Mouse (Mus musculus): ENCODE data around the gene Upf3b. TPM values are rescaled to one million over a fixed set of nuclear protein-coding genes. Genes with fewer than 3 reads are reported as not detected.
A peak's percentile ranks its signal among the peaks of the same experiment; 100 is the strongest.
"Not testable (repeated sequence)": the region's sequence is repeated elsewhere in the genome, so short reads cannot be mapped to it uniquely, and the experiment has no call there.

Upf3b gene
- polyA plus RNA-seq, 1 experiment: 20.0 TPM

DNA sequence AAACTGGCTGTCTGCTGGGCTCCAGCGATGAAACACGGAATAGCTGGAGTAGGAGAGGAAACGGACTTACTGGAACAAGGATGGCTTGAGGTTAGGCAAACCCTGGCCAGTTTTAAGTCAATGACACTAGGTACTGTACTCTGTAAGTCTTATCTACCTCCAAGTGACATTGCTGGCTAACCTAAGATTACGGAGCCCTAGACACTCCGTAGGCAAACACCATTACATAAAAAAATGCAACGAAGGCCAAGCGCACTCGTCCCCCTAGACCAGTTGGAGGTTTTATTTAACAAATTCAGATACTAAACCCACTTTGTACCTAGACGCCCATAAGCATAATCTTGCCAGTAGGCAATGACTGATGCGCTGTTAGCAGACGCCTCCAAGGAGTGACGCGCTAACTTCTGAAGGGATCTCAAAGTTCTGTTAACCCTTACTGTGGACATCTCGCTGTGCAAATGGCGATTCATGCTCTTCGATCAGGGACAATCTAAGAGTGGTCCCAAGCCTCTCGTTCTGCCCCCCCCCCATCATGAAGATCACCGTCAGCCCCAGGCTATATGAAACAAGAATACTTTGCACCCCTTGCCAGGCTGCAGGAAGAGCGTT, 25.7 kb downstream of the Upf3b start:
- no peak overlapping the region for H3K27ac ChIP-seq (ENCODE audit: insufficient read depth, low read length)
- H3K4me1 ChIP-seq (ENCODE audit: control insufficient read depth, insufficient read depth, low read length): no peaks in the 10 kb centered on the region
- no peak for TF ChIP-seq CTCF (IDR thresholded peaks at IDR 0.05; ENCODE audit: extremely low read depth, insufficient read depth, low read length)
- no peak for TF ChIP-seq POLR2A (IDR thresholded peaks at IDR 0.05; ENCODE audit: extremely low read depth, insufficient read depth, low read length)
- peak overlapping the region; percentile 84 for H3K4me3 ChIP-seq (ENCODE audit: insufficient read depth, low read length)

DNA sequence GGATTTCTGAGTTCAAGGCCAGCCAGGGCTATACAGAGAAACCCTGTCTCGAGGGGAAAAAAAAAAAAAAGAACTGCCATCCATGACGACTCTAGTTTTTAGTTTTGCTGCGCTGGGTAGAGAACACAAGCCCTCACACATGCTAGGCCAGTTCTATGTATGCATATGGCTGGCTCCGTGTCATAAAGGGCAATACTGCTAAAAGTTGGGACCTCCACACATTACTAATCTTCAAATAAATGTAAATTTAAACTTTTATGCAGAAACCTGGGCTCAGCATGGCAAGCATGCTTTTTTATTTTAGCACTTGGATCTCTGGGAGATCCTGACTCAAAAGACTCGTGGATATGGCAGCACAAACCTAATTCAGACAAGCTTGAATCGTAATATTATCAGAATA, 28.9 kb downstream of the Upf3b start:
- TF ChIP-seq CTCF (IDR thresholded peaks at IDR 0.05; ENCODE audit: extremely low read depth, insufficient read depth, low read length): no peak
- Histone ChIP-seq H3K27ac (ENCODE audit: insufficient read depth, low read length) (no peak overlapping the region), H3K4me1 (ENCODE audit: control insufficient read depth, insufficient read depth, low read length) (no peaks in the 10 kb centered on the region), H3K4me3 (ENCODE audit: insufficient read depth, low read length) (no peak overlapping the region)

GRCm38 (mm10) chrX:37080345-37080744, 29.8 kb downstream of the Upf3b start:
- H3K4me3 ChIP-seq (ENCODE audit: insufficient read depth, low read length); H3K27ac ChIP-seq (ENCODE audit: insufficient read depth, low read length); H3K4me1 ChIP-seq (ENCODE audit: control insufficient read depth, insufficient read depth, low read length): not testable (repeated sequence)

- Histone ChIP-seq H3K4me3 (ENCODE audit: insufficient read depth, low read length) (no peak overlapping the region), H3K27ac (ENCODE audit: insufficient read depth, low read length) (no peak overlapping the region), H3K4me1 (ENCODE audit: control insufficient read depth, insufficient read depth, low read length) (no peaks in the 10 kb centered on the region)
- TF ChIP-seq POLR2A (IDR thresholded peaks at IDR 0.05; ENCODE audit: extremely low read depth, insufficient read depth, low read length) (no peak), CTCF (IDR thresholded peaks at IDR 0.05; ENCODE audit: extremely low read depth, insufficient read depth, low read length) (no peak)
Observed at GRCm38 (mm10) chrX:37076651-37077050, 33.5 kb downstream of the Upf3b start.

GRCm38 (mm10) chrX:37074262-37074892, 35.7 kb downstream of the Upf3b start:
- no peak overlapping the region for H3K4me3 ChIP-seq (ENCODE audit: insufficient read depth, low read length)
- TF ChIP-seq CTCF (IDR thresholded peaks at IDR 0.05; ENCODE audit: extremely low read depth, insufficient read depth, low read length) (peak; percentile 68), POLR2A (IDR thresholded peaks at IDR 0.05; ENCODE audit: extremely low read depth, insufficient read depth, low read length) (no peak)
- no peak overlapping the region for H3K27ac ChIP-seq (ENCODE audit: insufficient read depth, low read length)
- no peaks in the 10 kb centered on the region for H3K4me1 ChIP-seq (ENCODE audit: control insufficient read depth, insufficient read depth, low read length)

- Histone ChIP-seq H3K27ac (ENCODE audit: insufficient read depth, low read length) (no peak overlapping the region), H3K4me3 (ENCODE audit: insufficient read depth, low read length) (no peak overlapping the region), H3K4me1 (ENCODE audit: control insufficient read depth, insufficient read depth, low read length) (no peaks in the 10 kb centered on the region)
- no peak for TF ChIP-seq CTCF (IDR thresholded peaks at IDR 0.05; ENCODE audit: extremely low read depth, insufficient read depth, low read length)
- TF ChIP-seq POLR2A (IDR thresholded peaks at IDR 0.05; ENCODE audit: extremely low read depth, insufficient read depth, low read length): no peak
Observed at GRCm38 (mm10) chrX:37068766-37069165, 41.4 kb downstream of the Upf3b start.

GRCm38 (mm10) chrX:37067299-37067698, 42.8 kb downstream of the Upf3b start:
- Histone ChIP-seq H3K27ac (ENCODE audit: insufficient read depth, low read length) (no peak overlapping the region), H3K4me3 (ENCODE audit: insufficient read depth, low read length) (no peak overlapping the region), H3K4me1 (ENCODE audit: control insufficient read depth, insufficient read depth, low read length) (no peaks in the 10 kb centered on the region)
- TF ChIP-seq CTCF (IDR thresholded peaks at IDR 0.05; ENCODE audit: extremely low read depth, insufficient read depth, low read length) (no peak), POLR2A (IDR thresholded peaks at IDR 0.05; ENCODE audit: extremely low read depth, insufficient read depth, low read length) (no peak)

DNA sequence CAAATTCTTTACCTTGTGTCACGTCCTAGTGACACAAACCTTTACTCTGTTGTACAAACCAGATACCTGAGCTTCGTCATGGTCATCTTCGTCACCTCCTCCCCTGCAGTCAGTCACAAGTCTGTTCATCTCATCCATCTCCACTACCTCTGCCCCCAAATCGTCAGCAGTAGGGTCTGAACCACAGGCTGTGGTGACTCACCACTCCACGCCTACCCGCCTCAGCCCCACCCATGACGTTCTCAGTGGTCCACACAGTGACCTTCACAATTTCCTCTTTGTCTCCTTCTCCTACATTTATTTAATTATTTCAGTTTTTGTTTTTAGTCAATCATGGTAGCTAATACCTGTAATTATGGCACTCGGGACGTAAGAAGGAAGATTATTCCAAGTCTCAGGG, 46.2 kb downstream of the Upf3b start:
- TF ChIP-seq POLR2A (IDR thresholded peaks at IDR 0.05; ENCODE audit: extremely low read depth, insufficient read depth, low read length): no peak
- TF ChIP-seq CTCF (IDR thresholded peaks at IDR 0.05; ENCODE audit: extremely low read depth, insufficient read depth, low read length): no peak
- Histone ChIP-seq H3K4me1 (ENCODE audit: control insufficient read depth, insufficient read depth, low read length) (no peaks in the 10 kb centered on the region), H3K4me3 (ENCODE audit: insufficient read depth, low read length) (no peak overlapping the region), H3K27ac (ENCODE audit: insufficient read depth, low read length) (no peak overlapping the region)

- H3K4me3 ChIP-seq (ENCODE audit: insufficient read depth, low read length): no peak overlapping the region
Observed at GRCm38 (mm10) chrX:37048890-37049823, 61.0 kb downstream of the Upf3b start.

More at GRCm38 (mm10) chrX:37048890-37049823, 61.0 kb downstream of the Upf3b start:
- TF ChIP-seq CTCF (IDR thresholded peaks at IDR 0.05; ENCODE audit: extremely low read depth, insufficient read depth, low read length) (no peak), POLR2A (IDR thresholded peaks at IDR 0.05; ENCODE audit: extremely low read depth, insufficient read depth, low read length) (no peak)
- no peak overlapping the region for H3K27ac ChIP-seq (ENCODE audit: insufficient read depth, low read length)
- no peaks in the 10 kb centered on the region for H3K4me1 ChIP-seq (ENCODE audit: control insufficient read depth, insufficient read depth, low read length)
